Mouse (Mus musculus): ENCODE data around the gene Ccdc85b.
"Not testable (repeated sequence)": the region's sequence is repeated elsewhere in the genome, so short reads cannot be mapped to it uniquely, and the experiment has no call there.

The Ccdc85b gene

DNA sequence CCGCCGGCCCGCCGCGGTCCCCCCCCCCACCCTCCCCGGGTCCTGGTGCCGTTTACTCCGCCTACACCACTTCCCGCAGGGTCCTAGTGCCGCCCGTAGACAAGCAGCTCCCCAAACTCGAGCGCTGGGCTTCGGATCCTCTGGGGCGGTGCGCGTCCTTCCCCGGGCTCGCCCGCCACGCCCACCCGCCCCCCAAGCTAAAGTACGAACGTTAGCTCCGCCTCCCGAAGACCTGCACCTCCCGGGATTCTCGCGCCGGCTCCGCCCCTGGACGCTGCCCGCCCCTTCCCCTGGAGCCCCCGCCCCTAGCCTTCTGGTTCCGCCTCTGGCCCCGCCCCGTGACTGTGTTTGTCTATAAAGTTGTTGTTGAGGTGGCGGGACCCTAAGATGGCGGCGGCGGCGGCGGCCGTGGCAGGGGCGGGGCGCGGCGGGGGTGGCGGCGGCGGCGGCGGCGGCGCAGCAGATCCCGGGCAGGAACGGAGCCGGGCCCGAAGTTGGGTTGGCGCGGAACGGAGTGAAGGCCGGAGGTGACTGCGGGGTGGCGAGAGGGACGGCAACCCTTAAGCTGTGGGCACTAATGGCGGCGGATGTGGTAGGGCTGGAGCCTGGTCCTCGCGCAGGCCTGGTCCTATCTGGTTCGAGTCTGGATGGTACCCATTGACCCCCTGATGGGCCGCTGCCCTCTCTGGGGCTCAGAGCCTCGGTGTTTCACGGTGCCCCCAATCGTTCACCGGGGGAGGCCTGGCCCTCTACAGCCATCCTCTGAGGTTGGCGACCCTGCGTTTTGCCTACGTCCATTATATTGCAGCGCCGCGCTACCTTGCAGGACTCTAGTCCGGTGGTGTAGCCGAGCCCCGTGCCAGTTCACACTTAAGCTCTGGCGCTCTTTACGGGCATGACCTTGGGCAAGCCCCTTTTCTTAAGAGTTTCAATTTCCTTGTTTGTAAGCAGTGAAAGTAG is 32.6 kb downstream of the Ccdc85b start, which contains the start of the genes Drap1 and AI837181:
Gene Drap1 (minus strand): TSS at position 198 of the 960 bp plus-strand sequence.
Gene AI837181 (plus strand): TSS at position 363 of the 960 bp plus-strand sequence.
- peak; percentile 88 to 94 for DNase-seq (ENCODE audit: low spot score in 2 of 2)

DNA sequence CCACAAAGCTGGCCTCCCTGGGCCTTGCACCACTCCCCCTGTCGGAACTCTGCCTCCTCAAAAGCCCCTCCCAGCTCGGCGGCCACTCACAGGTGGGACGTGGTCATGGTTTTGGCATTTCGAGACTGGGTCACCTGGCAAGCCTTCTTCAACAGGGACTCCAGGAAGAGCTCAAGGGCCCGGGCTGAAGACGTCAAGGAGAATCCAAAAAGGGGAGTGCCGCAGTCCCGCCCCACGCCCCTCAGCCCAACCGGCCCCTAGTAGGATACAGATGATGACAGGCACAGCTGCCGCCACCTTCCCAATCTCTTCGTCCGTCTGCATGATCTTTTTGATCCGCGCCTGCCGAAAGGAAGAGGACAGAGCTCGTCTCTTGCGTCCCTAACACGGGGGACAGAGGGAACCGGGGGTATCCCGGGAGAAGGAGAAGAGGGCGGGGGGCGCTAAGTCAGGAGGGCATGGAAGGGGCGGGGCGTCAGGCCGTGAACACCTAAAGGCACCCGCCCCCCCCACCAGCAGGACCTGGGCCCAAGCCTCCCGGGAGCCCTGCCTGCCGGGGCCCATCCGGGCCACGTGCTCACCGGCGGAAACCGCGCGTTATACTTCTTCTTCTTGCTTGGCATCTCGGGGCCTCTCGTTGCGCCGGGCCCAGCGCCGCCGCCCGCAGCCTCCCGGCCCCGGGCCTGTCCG is 33.5 kb downstream of the Ccdc85b start:
- DNase-seq (ENCODE audit: low spot score in 2 of 2): peak; percentile 69 to 72

DNA sequence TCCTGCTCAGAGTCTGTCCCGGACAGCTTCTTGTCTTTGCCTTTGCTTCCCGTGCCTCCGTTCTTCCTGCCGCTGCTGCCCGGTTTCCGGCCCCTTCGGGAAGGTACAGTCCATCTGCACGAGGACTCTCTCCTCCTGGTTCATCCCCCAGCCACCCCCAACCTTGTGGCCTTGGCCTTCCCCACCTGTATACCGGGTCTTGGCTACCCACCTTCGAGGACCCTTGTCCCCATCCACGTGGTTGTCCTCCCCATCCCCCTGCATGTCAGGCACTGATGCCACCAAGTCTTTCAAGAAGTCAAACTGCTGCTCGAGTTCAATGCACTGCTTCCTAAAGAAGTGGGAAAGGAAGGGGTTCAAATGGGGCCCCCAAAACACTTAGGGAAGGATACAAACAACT is 34.1 kb downstream of the Ccdc85b start:
- DNase-seq (ENCODE audit: low spot score in 2 of 2): no peak

DNA sequence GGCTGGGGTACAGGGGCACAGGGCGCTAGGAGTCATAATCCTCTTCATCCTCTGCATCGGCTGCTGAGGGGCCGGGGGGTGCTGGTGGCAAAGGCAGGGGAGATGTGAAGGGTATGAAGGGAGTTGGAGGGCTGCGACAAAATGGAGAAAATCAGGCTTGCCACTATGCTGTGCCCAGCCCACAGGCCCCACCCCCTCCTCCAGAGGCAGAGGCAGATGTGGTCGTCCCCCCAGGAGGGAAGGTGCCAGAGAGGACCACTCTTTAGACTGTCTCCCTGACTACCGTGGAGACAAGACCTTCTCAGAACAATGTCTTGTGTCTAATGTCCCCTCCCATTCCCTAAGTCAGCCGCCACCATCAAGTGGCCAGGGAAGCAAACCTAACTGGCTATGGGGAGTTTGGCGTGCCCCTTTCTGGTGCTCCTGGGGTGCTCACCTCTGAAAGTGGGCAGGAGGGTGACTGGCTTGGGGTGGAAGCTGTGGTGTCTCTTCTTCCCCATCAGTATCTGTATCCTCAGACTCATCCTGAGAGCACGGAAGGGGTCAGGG is 34.7 kb downstream of the Ccdc85b start:
- DNase-seq (ENCODE audit: low spot score in 2 of 2): no peak

DNA sequence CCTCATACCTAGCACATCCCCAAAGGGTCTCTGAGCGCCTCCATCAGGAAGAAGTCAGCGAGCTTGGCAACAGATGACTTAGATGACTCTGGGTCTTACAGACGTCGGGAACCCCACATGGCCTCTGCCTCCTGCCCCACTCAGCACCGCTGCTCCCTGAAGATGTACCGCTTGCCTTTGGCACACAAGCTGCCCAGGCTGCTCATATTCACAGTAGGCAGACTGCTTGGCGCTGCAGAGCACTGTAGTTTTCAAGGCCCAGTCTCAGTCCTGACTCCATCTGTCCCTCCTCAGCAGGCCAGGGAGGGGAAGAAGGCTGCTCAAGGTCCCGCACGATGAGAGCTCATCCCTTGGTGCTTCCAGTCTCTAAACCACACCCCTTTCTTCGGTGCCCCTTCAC is 35.4 kb downstream of the Ccdc85b start:
- DNase-seq (ENCODE audit: low spot score in 2 of 2): no peak

DNA sequence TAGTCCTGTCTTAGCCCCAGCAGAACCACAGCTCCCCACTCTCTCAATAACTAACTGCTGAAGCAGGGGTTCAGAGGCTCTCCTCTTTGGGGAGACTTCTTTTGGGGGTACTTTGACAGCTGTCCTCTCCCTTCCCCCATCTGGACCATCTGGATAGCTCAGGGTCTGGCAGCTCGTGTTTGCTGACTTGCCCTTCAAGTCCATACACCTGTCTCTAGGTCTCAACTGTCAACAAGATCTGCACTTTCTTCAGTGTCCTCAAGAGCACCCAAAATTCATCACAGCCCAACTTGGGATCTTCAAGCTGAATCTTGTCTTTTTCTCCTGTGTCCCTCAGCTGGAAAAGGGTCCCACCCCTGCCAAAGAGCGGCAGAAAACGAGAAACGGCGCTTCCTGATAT is 35.9 kb downstream of the Ccdc85b start:
- no peak for DNase-seq (ENCODE audit: low spot score in 2 of 2)

DNA sequence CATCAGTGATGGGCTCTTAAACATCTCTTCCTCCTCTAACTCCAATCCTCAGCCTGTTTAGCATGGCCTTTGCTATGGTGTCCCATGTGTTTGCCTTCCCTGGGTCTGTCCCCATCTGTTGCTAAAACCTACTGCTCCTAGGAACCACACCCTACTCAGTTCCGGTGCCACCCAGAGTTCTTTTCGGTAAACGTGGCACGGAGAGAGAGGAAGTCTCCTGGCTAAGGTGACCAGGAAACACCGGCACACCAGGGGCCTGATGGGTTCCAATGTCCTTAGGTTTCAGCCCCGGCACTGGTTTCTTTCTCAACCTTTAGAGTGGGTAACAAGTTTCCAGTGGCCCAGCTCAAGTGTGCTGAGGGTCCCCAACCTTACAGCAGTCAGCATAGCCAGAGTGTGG is 37.1 kb downstream of the Ccdc85b start:
- DNase-seq (ENCODE audit: low spot score in 2 of 2): no peak

DNA sequence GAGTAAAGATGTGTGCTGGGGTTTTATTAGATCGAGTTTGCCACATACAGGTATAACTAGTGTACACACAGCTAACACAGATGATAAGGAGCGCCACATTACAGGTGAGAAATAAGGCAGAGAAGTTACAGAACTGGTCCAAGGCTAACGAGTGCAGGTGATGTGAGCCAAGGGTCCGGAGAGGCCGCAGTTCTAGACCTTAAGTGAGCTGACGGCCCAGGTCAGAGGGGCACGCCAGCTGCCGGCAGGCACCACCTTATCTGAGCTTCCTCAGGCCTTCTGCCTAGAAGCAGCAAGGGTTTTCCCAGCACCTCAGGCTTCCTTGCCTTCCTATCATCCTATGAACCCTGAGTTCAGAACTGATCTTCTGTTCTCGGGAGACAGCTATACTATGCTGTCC is 38.1 kb downstream of the Ccdc85b start:
- no peak for DNase-seq (ENCODE audit: low spot score in 2 of 2)

DNA sequence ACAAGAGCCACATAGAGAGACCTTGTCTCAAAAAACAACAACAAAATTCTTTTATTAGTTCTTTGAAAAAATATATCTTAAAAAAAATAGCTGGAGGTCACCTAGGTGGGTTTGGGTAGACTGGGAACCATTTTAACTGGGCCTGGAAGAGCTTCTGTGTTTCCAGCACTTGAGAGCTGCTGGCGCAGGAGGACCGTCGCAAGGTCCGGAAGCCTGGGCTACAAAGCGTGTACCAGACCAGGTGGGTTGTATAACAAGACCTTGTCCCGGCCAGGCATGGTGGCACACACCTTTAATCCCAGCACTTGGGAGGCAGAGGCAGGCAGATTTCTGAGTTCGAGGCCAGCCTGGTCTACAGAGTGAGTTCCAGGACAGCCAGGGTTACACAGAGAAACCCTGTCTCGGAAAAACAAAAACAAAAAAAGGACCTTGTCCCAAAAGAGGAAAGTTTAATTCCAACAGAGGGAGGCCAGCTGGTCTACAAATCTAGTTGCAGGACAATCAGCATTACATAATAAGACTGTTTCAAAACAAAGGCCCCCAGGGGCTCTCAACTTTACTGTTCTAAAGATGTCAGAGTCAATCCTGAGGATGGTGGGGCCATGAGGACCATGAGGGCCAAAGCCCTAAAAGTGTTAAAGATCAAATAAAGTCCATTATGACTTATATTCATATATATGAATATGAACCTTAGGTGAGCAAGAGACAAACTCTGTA is 38.8 kb downstream of the Ccdc85b start:
- no peak for DNase-seq (ENCODE audit: low spot score in 2 of 2)

DNA sequence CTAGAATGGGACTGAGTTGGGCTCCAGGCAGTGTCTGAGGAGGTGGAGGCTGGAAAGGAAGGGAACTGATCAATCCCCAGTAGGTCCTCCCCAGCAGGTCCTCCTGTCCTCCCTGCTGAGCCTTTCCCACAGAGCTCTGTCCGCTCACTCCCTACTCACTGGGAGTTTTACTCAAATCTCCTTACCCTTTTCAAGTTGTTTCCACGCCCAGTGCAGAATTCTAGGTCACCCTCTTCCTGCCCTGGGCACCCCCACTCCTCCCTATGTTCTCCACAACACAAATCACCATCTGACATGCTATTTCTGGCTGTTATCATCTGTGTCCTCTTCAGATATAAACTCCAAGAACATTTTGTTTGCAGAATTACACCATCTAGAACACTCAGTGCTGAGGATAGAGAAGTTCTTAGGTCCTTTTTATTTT is 43.1 kb downstream of the Ccdc85b start:
- DNase-seq (ENCODE audit: low spot score in 2 of 2): peak in 1 of 2 experiments; percentile 54

DNA sequence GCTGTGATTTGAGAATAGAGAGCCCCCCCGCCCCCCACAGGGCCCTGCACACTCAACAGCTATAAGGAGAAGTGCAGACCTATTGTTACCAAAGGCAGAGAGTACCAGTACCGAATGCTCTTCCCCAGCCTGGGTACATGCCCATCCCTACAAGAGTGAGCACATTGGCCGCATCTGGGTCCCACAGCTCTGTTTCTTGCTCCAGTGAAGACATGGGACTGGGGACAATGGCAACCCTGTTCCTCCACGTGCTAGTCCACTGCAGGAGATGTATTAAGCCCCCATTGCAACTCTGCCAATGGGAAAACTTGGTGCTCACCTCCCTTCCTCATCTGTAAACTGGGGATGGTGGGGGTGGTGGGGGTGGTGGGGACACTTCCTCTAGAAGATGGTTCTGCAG is 43.9 kb downstream of the Ccdc85b start:
- no peak for DNase-seq (ENCODE audit: low spot score in 2 of 2)

DNA sequence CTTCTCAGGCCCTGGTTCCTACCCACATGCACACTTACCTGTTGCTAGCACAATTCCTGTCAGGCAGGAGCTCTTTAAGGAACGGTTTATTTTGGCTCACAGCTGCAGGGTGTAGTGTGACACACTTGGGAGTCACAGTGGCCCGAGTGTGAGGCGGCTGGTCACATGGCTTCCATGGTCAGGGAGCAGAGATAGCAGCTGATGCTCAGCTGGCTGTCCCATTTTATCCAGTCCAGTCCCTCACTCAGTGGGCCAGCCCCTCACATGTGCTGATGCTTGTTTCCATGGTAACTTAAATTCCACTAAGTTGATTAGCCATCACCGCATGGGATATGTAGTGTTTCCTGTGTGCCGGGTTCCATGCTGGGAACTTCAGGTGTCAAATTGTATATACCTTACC is 45.7 kb downstream of the Ccdc85b start:
- DNase-seq (ENCODE audit: low spot score in 2 of 2): no peak

DNA sequence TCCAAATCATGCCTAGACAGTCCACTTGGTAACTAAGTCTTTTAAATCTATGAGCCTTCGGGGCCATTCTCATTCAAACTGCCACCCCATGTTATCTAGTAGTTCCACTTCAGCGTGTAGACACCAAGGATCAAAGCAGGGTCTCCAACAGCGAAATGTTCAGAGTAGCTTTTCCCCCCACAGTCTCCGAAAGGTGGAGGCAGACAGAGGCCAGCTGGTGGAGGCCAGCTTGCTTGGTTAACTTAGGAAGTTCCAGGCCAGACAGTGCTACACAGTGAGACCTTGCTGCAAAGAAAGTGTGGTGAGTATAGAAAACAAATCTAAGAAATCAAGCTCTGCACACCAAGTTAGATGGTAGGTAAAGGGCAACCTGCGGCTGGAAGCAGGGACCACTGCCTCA is 47.1 kb downstream of the Ccdc85b start:
- DNase-seq (ENCODE audit: low spot score in 2 of 2): no peak

DNA sequence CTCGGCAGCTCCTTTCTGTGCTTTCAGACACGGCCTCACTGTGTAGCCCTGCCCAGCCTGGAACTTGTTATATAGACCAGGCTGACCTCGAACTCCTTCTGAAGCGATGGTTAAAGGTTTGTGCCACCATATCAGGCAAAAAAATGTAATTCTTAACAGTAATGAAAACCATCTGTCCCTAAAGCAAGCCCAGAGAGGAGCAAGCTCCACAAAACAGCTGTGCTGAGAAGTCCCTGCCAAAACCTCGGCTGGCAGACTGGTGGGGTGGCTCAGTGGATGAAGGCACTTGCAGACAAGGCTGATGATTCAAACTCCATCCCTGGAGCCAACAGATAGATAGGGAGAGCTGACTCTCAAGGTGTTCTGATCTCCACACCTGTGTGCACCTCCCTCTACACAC is 48.6 kb downstream of the Ccdc85b start:
- DNase-seq (ENCODE audit: low spot score in 2 of 2): no peak

DNA sequence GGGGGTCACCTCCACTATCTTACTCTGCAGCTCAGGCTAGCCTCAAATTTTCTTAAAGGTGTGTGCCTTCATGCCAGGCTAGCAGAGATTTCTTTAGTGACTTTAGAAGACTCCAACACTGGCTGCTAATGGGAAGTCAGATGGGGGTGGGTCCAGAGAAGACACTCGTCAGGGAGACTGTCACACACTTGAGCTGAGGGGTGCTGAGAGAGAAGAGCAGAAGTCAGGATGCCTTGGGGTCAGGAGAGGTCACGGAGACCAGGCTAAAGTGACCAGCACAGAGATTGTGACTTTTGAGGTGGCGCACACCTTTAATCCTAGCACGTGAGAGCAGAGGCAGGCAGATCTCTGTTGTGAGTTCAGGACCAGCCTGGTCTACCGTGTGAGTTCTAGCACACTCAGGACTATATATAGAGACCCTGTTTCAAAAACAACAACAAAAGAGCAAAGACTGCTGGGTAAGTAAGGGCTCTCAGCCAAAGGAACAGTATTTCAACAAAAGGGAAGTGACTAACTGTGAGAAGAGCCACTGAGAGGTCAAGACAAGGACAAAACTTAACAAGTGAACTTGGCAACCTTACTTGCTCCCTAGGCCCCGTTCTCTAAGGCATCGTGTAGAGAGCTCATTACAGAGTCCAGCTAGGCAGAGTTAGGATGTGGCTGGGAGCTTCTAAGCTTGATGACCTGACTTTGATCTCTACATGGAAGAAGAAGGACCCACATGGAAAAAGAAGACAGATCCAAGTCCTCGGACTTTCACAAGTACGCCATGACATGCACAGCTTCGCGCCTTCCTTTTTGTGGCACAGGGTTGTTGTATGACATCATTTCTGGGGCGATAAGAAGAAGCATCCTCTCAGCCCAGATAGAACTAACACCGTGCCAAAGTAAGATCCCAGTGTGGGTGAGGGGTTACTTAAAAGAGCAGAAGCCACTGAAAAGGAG is 49.4 kb downstream of the Ccdc85b start:
- no peak for DNase-seq (ENCODE audit: low spot score in 2 of 2)

DNA sequence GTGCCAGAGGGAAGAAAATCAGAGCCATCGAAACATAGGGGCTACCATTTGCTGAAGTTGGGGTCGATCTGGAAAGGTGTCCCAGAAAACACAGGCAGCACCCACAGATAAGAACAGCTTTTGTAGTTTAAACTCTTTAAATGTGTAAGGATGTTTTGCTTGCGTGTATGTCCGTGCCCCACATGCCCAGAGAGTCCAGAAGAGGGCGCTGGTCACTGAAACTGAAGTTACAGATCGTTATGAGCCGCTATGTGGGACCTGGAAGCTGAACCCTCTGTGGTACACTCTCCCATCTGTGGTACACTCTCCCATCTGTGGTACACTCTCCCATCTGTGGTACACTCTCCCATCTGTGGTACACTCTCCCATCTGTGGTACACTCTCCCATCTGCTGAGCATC is 50.6 kb downstream of the Ccdc85b start:
- DNase-seq (ENCODE audit: low spot score in 2 of 2): no peak

DNA sequence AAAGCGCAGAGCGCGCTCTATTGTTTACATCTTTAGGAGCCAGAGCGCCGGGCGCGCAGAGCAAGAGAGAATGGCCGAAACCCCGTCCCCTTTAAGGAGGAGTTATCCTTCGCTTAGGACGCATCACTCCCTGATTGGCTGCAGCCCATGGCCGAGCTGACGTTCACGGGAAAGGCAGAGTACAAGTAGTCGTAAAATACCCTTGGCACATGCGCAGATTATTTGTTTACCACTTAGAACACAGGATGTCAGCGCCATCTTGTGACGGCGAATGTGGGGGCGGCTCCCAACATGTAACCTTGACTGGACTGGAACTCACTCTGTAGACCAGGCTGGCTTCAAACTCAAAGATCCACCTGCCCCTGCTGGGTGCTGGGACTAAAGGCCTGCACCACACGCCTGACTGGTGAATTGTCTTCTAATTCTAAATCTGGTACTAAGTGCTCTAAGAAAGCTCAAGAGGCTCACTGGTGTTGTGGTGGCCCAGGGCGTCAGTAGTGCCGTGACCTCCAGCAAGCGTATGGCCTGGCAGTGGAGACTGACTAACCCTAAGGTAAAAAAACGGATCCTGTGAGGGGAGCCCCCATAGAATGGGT is 51.1 kb downstream of the Ccdc85b start:
- not testable (repeated sequence) for DNase-seq (ENCODE audit: low spot score in 2 of 2)

DNA sequence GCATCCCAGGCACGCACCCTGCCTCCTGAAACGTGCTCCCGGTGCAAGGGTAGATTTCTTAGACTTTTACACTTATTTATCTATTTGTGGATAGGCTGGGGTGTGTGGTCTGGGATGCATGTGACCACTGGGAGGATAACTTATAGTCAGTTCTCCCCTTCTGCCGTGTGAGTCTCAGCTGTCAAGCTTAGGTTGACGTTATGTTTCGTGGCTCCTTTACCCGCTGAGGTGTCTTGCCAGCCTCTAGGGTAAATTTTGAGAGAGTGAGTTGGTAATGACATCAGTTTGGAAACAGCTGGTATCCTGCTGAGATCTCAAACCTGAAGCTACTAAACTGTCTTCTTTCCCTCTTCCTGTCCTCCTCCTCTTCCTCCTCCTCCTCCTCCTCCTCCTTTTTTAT is 51.8 kb downstream of the Ccdc85b start:
- DNase-seq (ENCODE audit: low spot score in 2 of 2): no peak

Measured in urinary bladder, postnatal 36 days (tissue).